Mouse (Mus musculus): ENCODE data around the gene Zfp934.
"Not testable (repeated sequence)": the region's sequence is repeated elsewhere in the genome, so short reads cannot be mapped to it uniquely, and the experiment has no call there.

Gene Zfp934

GRCm38 (mm10) chr13:62571099-62571498, at the start of gene Zfp934:
TSS of gene Zfp934 (minus strand) at chr13:62571199.
- not testable (repeated sequence) for DNase-seq (ENCODE audit: low read depth)

GRCm38 (mm10) chr13:62617449-62617848, 46.5 kb upstream of the Zfp934 start:
- DNase-seq (ENCODE audit: low read depth), result not testable (repeated sequence)

DNA sequence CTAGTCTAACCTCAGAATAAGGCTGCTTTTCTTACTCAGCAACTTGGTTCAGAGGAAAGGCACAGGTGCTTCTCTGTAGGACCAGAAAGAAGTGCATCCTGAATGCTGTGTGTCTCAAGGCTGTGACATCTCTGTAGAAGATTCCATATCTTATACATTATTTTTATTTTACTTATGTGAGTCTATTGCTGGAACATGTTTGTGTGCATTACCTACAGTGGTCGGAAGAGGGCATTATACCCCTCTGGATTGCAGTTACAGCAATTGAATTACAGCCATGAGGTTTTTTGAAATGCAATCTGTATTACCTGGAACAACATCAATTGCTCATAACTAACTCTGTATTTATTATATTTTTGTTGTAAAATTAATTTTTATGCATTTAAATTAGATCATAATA, 9.3 kb downstream of the Zfp934 start:
- DNase-seq (ENCODE audit: low read depth), result not testable (repeated sequence)

DNA sequence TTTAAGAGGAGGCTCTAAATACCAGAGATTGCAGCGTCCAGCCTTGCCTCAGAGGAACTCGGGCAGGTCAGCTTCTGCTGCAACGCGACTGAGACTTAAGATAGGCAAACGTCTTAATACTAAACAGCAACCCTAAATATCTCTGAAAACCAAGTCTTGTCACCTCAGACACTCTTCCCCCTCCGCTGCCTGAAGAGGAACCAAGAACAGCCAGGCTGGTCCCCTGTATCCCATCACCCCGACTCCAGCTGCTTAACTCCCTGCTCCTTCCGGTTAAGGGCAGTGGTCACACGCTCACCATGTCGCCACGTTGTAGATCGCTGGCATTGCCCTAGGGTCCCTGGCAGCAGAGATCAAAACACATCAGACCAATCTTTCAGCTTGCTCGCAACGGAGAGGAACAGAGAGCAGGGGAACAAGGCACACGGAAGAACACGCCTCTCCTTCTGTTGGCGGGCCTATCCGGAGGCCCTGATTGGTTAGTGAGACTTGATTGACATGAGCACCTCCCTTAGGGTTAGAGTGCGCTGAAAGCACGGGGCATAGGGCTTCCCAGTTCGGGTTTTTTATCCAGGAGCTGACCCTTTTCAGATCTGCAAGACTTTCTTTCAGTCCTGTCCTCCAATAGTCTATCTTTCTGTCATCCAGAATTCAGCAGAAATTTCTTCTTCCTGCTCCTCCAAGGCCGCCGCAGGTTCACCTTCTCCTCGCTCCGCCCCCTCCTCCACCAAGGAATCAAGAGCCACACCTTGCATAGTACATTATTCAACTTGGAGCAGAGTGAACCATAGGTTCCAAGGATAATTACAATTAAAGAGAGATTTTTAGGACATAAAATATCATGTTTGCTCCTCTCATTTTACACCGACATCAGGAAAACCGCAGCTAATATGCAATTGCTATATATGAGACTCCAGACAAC, 12.5 kb downstream of the Zfp934 start, which contains the start of gene Zfp935:
TSS of gene Zfp935 (minus strand) at position 323 of the 922 bp plus-strand sequence.
- DNase-seq (ENCODE audit: low read depth), result peak; percentile 50

DNA sequence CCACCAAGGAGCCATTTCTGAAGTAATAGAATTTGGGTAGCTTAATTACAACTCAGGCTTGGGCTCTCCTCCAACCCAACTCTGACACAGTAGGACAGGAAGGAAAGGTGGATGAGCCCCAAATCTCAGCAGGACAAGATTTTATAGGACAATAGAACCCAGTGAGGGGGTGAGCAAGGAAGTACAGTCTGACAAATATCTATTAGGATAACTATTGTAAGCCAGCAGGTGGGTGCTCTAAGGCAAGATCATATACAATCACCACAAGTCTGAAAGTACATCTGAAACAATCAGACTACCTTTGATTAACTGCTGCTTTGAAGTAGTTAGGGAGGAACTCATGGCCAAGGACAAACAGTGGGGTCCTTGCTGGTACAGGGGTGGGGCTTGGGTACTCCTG, 40.9 kb downstream of the Zfp934 start:
- not testable (repeated sequence) for DNase-seq (ENCODE audit: low read depth)

DNA sequence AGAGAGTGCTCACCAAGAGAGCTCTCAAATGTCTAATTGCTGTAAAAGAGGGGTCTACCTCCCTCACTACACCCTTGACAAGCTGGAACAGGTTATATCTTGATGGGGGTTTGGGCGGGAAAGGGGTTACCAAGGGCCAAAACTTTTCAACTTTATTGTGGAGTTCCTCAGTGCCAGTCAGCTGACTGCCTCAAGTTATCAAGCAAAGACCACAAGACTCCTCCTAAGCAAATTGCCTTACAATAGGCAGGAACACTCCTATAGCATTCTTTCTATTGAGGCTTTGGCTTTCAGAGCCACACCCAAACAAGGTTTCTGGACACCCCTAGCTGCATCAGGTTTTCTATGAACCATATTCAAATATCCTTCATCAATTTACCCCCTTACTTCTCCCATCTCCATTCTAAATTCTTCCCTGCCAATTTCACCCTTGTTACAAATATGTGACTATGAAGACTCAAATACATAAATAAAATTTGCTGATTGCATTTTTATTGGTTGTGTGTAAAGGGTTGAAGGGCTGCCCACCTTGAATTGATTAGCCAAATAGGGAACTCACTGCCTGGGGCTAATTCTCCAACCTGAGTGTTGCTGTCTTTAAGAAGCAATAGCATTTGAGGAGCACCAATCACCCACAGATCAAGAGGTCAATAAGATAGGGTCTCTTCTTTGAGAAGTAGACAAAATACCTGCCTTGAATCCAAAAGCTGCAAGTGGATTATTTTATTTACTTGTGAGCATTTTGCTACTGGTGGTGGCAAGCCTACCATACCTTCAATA, 60.2 kb downstream of the Zfp934 start:
- not testable (repeated sequence) for DNase-seq (ENCODE audit: low read depth)

GRCm38 (mm10) chr13:62472661-62473060, 98.3 kb downstream of the Zfp934 start:
- peak; percentile 49 for DNase-seq (ENCODE audit: low read depth)

- peak; percentile 86 for DNase-seq (ENCODE audit: low read depth)
These were observed 101.1 kb downstream of the Zfp934 start for GRCm38 (mm10) chr13:62469947-62470346.

DNA sequence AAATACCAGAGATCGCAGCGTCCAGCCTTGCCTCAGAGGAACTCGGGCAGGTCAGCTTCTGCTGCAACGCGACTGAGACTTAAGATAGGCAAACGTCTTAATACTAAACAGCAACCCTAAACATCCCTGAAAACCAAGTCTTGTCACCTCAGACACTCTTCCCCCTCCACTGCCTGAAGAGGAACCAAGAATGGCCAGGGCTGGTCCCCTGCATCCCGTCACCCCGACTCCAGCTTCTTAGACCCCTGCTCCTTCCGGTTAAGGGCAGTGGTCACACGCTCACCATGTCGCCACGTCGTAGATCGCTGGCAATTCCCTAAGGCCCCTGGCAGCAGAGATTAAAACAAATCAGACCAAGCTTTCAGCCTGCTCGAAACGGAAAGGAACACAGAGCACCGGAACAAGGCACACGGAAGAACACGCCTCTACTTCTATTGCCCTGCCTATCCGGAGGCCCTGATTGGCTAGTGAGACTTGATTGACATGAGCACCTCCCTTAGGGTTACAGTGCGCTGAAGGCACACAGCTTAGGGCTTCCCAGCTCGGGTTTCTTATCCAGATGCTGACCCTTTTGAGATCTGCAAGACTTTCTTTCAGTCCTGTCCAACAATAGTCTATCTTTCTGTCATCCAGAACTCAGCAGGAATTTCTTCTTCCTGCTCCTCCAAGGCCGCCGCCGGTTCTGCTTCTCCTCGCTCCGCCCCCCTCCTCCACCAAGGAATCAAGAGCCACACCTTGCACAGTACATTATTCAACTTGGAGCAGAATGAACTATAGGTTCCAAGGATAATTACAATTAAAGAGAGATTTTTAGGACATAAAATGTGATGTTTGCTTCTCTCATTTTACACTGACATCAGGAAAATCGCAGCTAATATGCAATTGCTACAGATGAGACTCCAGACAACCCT, 104.3 kb downstream of the Zfp934 start, which contains the start of gene Gm49359:
TSS of gene Gm49359 (minus strand) at position 409 of the 911 bp plus-strand sequence.
- DNase-seq (ENCODE audit: low read depth), result peak; percentile 95
